Mouse (Mus musculus) lung, embryonic 16.5 days (tissue): ENCODE measurements around the gene Nedd4. TPM values are rescaled to one million over a fixed set of nuclear protein-coding genes. Genes with fewer than 3 reads are reported as not detected.

ENCODE experiments used
- ATAC-seq: fragments of 200-750 bp; cut with Nextera tagmentation; 2 replicates; pipeline ENCODE4 v1.8.0; 2017; ENCODE audit warnings: low read depth, mild to moderate bottlenecking, moderate library complexity
- H3K27ac ChIP-seq: fragments of 300-500 bp; sonication (generic); 2 replicates; pipeline ENCODE4 v1.5.1; 2014; ENCODE audit warnings: mild to moderate bottlenecking, control low read depth, low read length
- H3K27me3 ChIP-seq: fragments of 300-500 bp; sonication (generic); 2 replicates; pipeline ENCODE4 v1.6.1; 2014; ENCODE audit warnings: low read depth, low read length, mixed read lengths; ENCODE audit not compliant: control insufficient read depth, insufficient read depth
- H3K36me3 ChIP-seq: fragments of 300-500 bp; sonication (generic); 2 replicates; pipeline ENCODE4 v1.6.1; 2014; ENCODE audit warnings: low read length; ENCODE audit not compliant: control insufficient read depth, insufficient read depth
- H3K4me1 ChIP-seq: fragments of 300-500 bp; sonication (generic); replicated peaks from 2 replicates; pipeline ENCODE4 v1.6.1; 2014; ENCODE audit warnings: low read length, mixed read lengths; ENCODE audit not compliant: control insufficient read depth, insufficient read depth
- H3K4me2 ChIP-seq: fragments of 300-500 bp; sonication (generic); 2 replicates; pipeline ENCODE4 v1.6.1; 2014; ENCODE audit warnings: low read depth, low read length, control low read depth
- H3K4me3 ChIP-seq: fragments of 300-500 bp; sonication (generic); 2 replicates; pipeline ENCODE4 v1.5.1; 2014; ENCODE audit warnings: mild to moderate bottlenecking, low read length, control low read depth
- H3K9ac ChIP-seq: fragments of 300-500 bp; sonication (generic); 2 replicates; pipeline ENCODE4 v1.6.1; 2014; ENCODE audit warnings: low read length, control low read depth
- H3K9me3 ChIP-seq: fragments of 300-500 bp; sonication (generic); 2 replicates; pipeline ENCODE4 v1.6.1; 2016; ENCODE audit warnings: low read length; ENCODE audit not compliant: control insufficient read depth
- WGBS: fragments of 180-500 bp; shearing (Covaris S2); extraction: QIAGEN DNeasy Blood & Tissue Kit; methylation state at CpG from one replicate; pipeline ENCODE4 v1.1.7; 2014; 5-methylcytosine and 5-hydroxymethylcytosine counted together
- polyA plus RNA-seq: library from polyadenylated mRNA; unstranded; fragments of >200 nt; fragmentation: Nextera tagmentation; extraction: Ambion mirVana; gene quantifications from 2 replicates; pipeline ENCODE4 v1.2.1, GENCODE M21; 2015

Gene Nedd4
- polyA plus RNA-seq, 1 experiment from 2014 or later: 678 TPM

GRCm38 (mm10) chr9:72716200-72716599 is 54.1 kb downstream of the Nedd4 start:
- H3K9me3 ChIP-seq: no peaks in the 10 kb centered on the region
- no peak overlapping the region for H3K4me3 ChIP-seq
- no peak for ATAC-seq
- peaks cover 73% of the 10 kb centered on the region for H3K36me3 ChIP-seq
- H3K9ac ChIP-seq: no peak overlapping the region
- H3K27me3 ChIP-seq: no peaks in the 10 kb centered on the region
- H3K27ac ChIP-seq: no peak overlapping the region
- H3K4me2 ChIP-seq: no peak overlapping the region
- no peaks in the 10 kb centered on the region for H3K4me1 ChIP-seq
- 84% methylated on average over 7 of the region's 7 CpGs for WGBS

- 87% methylated on average over 4 of the region's 4 CpGs for WGBS
- ATAC-seq: no peak
- no peaks in the 10 kb centered on the region for H3K4me1 ChIP-seq
- H3K9me3 ChIP-seq: no peaks in the 10 kb centered on the region
- H3K4me2 ChIP-seq: no peak overlapping the region
- no peak overlapping the region for H3K27ac ChIP-seq
- no peaks in the 10 kb centered on the region for H3K27me3 ChIP-seq
- H3K9ac ChIP-seq: no peak overlapping the region
- H3K36me3 ChIP-seq: peaks cover 84% of the 10 kb centered on the region
- H3K4me3 ChIP-seq: no peak overlapping the region
These were observed 57.0 kb downstream of the Nedd4 start for GRCm38 (mm10) chr9:72719143-72719542.

- no peaks in the 10 kb centered on the region for H3K27me3 ChIP-seq
- no peak overlapping the region for H3K9ac ChIP-seq
- ATAC-seq: no peak
- peaks cover 90% of the 10 kb centered on the region for H3K36me3 ChIP-seq
- H3K4me2 ChIP-seq: no peak overlapping the region
- WGBS: 81% methylated on average over 14 of the region's 14 CpGs
- no peak overlapping the region for H3K4me3 ChIP-seq
- no peaks in the 10 kb centered on the region for H3K9me3 ChIP-seq
- H3K4me1 ChIP-seq: no peaks in the 10 kb centered on the region
- no peak overlapping the region for H3K27ac ChIP-seq
These were observed 59.1 kb downstream of the Nedd4 start for GRCm38 (mm10) chr9:72721221-72721620.

GRCm38 (mm10) chr9:72722622-72723021 is 60.5 kb downstream of the Nedd4 start:
- WGBS: 92% methylated on average over 3 of the region's 3 CpGs
- Histone ChIP-seq H3K4me1 (no peaks in the 10 kb centered on the region), H3K9ac (no peak overlapping the region), H3K9me3 (no peaks in the 10 kb centered on the region), H3K36me3 (peaks cover 90% of the 10 kb centered on the region), H3K4me2 (no peak overlapping the region), H3K27me3 (no peaks in the 10 kb centered on the region), H3K4me3 (no peak overlapping the region), H3K27ac (no peak overlapping the region)
- no peak for ATAC-seq

- peaks cover 85% of the 10 kb centered on the region for H3K36me3 ChIP-seq
- no peaks in the 10 kb centered on the region for H3K9me3 ChIP-seq
- no peak overlapping the region for H3K4me3 ChIP-seq
- H3K4me1 ChIP-seq: no peaks in the 10 kb centered on the region
- no peak overlapping the region for H3K9ac ChIP-seq
- H3K27ac ChIP-seq: no peak overlapping the region
- no peaks in the 10 kb centered on the region for H3K27me3 ChIP-seq
- ATAC-seq: no peak
- WGBS: 61% methylated on average over 8 of the region's 8 CpGs
- no peak overlapping the region for H3K4me2 ChIP-seq
These were observed 62.5 kb downstream of the Nedd4 start for GRCm38 (mm10) chr9:72724491-72725221.

- H3K4me3 ChIP-seq: no peak overlapping the region
- no peaks in the 10 kb centered on the region for H3K27me3 ChIP-seq
- ATAC-seq: peak; percentile 26; the same call in 1 of the 2 replicates
- no peaks in the 10 kb centered on the region for H3K4me1 ChIP-seq
- no peak overlapping the region for H3K27ac ChIP-seq
- no peaks in the 10 kb centered on the region for H3K9me3 ChIP-seq
- WGBS: 22% methylated on average over 3 of the region's 3 CpGs
- H3K9ac ChIP-seq: no peak overlapping the region
- H3K36me3 ChIP-seq: peaks cover 81% of the 10 kb centered on the region
- no peak overlapping the region for H3K4me2 ChIP-seq
These were observed 71.8 kb downstream of the Nedd4 start for GRCm38 (mm10) chr9:72733966-72734365.

GRCm38 (mm10) chr9:72735822-72736410 is 73.8 kb downstream of the Nedd4 start:
- no peak for ATAC-seq
- Histone ChIP-seq H3K4me1 (no peaks in the 10 kb centered on the region), H3K4me2 (no peak overlapping the region), H3K27me3 (no peaks in the 10 kb centered on the region), H3K27ac (no peak overlapping the region), H3K4me3 (no peak overlapping the region), H3K9ac (no peak overlapping the region), H3K36me3 (peaks cover 85% of the 10 kb centered on the region), H3K9me3 (no peaks in the 10 kb centered on the region)
- 52% methylated on average over 3 of the region's 3 CpGs for WGBS

GRCm38 (mm10) chr9:72741206-72741605 is 79.1 kb downstream of the Nedd4 start:
- Histone ChIP-seq H3K9me3 (no peaks in the 10 kb centered on the region), H3K27ac (no peak overlapping the region), H3K27me3 (no peaks in the 10 kb centered on the region), H3K4me3 (no peak overlapping the region), H3K36me3 (peaks cover 91% of the 10 kb centered on the region), H3K4me1 (no peaks in the 10 kb centered on the region), H3K9ac (no peak overlapping the region), H3K4me2 (no peak overlapping the region)
- no peak for ATAC-seq
- WGBS: 93% methylated on average over 6 of the region's 6 CpGs

- no peak overlapping the region for H3K9ac ChIP-seq
- no peaks in the 10 kb centered on the region for H3K9me3 ChIP-seq
- no peaks in the 10 kb centered on the region for H3K27me3 ChIP-seq
- no peak for ATAC-seq
- H3K36me3 ChIP-seq: peaks cover 70% of the 10 kb centered on the region
- H3K4me3 ChIP-seq: no peak overlapping the region
- 73% methylated on average over 5 of the region's 5 CpGs for WGBS
- no peaks in the 10 kb centered on the region for H3K4me1 ChIP-seq
- no peak overlapping the region for H3K4me2 ChIP-seq
- H3K27ac ChIP-seq: no peak overlapping the region
These were observed 84.1 kb downstream of the Nedd4 start for GRCm38 (mm10) chr9:72746278-72746677.
